Mouse (Mus musculus) A20 (cell line): ENCODE measurements around the gene Ndufc2.
A peak's percentile ranks its signal among the peaks of the same experiment; 100 is the strongest.

Experiments
- DNase-seq: peaks from one replicate; pipeline ENCODE4 v3.0.0-alpha.2; 2011; ENCODE audit warnings: low read depth, low spot score

The Ndufc2 gene

GRCm38 (mm10) chr7:97399960-97400715 is at the start of gene Ndufc2:
Gene Ndufc2, plus strand, starts transcription at chr7:97400003.
- peak; percentile 92 for DNase-seq

GRCm38 (mm10) chr7:97350891-97351290 is 48.9 kb upstream of the Ndufc2 start:
- DNase-seq = no peak

- DNase-seq = no peak
Measured at GRCm38 (mm10) chr7:97351792-97352513, 47.9 kb upstream of the Ndufc2 start.

GRCm38 (mm10) chr7:97353356-97353755 is 46.4 kb upstream of the Ndufc2 start:
- DNase-seq = no peak

GRCm38 (mm10) chr7:97355068-97355841 is 44.5 kb upstream of the Ndufc2 start:
- peak; percentile 83 for DNase-seq

GRCm38 (mm10) chr7:97356253-97356652 is 43.5 kb upstream of the Ndufc2 start:
- DNase-seq = no peak

- DNase-seq = peak; percentile 23
Measured at GRCm38 (mm10) chr7:97356875-97357276, 42.9 kb upstream of the Ndufc2 start.

GRCm38 (mm10) chr7:97357840-97358239 is 42.0 kb upstream of the Ndufc2 start:
- no peak for DNase-seq

GRCm38 (mm10) chr7:97358347-97358746 is 41.5 kb upstream of the Ndufc2 start:
- DNase-seq = no peak

- no peak for DNase-seq
Measured at GRCm38 (mm10) chr7:97360166-97360565, 39.6 kb upstream of the Ndufc2 start.

- DNase-seq = no peak
Measured at GRCm38 (mm10) chr7:97360955-97361354, 38.8 kb upstream of the Ndufc2 start.

GRCm38 (mm10) chr7:97361467-97361866 is 38.3 kb upstream of the Ndufc2 start:
- DNase-seq = peak; percentile 76

GRCm38 (mm10) chr7:97365887-97366286 is 33.9 kb upstream of the Ndufc2 start:
- no peak for DNase-seq

- peak; percentile 70 for DNase-seq
Measured at GRCm38 (mm10) chr7:97375101-97375500, 24.7 kb upstream of the Ndufc2 start.

GRCm38 (mm10) chr7:97375906-97376305 is 23.9 kb upstream of the Ndufc2 start:
- peak; percentile 80 for DNase-seq

GRCm38 (mm10) chr7:97379304-97379703 is 20.5 kb upstream of the Ndufc2 start:
- DNase-seq = no peak

GRCm38 (mm10) chr7:97380500-97381123 is 19.2 kb upstream of the Ndufc2 start:
- no peak for DNase-seq

- DNase-seq = no peak
Measured at GRCm38 (mm10) chr7:97382661-97383060, 17.1 kb upstream of the Ndufc2 start.

GRCm38 (mm10) chr7:97383496-97384132 is 16.2 kb upstream of the Ndufc2 start:
- peak; percentile 58 for DNase-seq

GRCm38 (mm10) chr7:97386106-97386805 is 13.5 kb upstream of the Ndufc2 start:
- DNase-seq = no peak
